Mouse (Mus musculus) spleen, embryonic (tissue): ENCODE results near the gene Ripply3.

Source experiments
- CTCF ChIA-PET: fragments of 350-600 bp; sonication (Branson Sonifier 250); formaldehyde crosslinking; loops from one replicate; lab custom pipeline; 2022; lab: Charles Lee

The Ripply3 gene

DNA sequence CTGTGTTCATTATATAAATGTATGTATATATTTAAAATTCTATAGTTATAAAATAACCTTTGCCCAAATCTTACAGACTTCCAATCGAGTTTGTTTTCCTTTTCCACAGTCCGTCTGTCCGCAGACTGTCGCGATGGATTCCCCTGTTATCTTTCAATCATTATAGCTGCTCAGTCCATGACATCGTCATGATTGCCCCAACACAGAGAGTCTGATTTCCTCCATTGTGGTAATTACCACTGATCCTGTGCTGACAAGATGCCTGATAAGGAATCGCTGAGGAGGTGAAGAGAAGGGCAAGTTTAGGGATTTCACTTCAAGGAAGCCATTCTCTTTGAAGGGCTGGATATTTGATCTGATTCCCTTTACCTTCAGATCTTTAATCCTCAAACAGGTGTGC, 27.8 kb downstream of the Ripply3 start:
- CTCF ChIA-PET: no interaction called here

DNA sequence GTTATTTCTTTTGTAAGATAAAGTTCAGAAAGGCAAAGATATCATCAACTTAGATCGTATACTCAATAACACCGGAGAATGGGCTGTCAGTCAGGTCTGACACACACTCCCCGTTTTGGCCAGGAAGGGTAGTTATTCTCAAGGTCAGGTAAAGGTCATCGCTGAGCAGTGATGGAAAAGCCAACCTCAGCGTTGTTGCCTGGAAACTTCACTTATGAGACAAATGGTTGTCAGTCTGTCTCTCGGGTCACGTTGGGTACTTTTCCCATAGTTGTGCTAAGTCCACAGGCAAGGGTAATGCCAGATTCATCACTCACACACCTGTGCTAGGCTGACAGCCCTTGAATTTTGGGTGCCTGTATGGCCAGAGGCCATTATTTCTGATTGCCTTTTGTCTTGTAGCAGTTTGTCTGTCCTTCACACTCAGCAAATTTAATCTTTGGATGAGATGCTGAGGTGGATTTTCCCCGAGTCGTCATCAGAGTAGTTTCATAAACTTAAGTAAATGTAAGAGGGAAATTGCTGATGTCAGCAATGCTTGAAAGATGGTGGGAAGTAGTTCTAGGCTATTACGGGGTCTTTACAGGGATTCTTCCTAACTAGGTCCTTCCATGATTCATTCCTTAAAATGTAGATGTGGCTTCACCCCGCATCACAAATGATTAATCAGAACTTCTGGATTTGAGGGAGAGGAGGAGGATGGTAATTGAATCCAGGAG, 28.7 kb downstream of the Ripply3 start:
- CTCF ChIA-PET: no interaction called here

DNA sequence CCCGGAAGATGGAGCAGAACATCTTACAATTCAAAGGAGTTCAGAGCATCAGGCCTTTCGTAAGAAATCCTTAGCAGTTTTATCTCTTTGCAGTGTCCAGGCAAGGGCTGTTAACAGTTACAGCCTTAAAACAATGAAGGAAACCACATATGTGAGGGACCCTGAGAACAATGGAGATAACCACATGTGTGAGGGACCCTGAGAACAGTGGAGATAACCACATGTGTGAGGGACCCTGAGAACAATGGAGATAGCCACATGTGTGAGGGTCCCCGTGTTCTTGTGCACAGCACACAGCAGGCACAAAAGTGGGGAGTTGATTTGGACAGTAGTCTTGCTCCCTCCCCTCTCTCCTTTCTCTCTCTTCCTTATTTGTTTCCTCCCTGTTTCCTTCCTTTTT, 29.9 kb downstream of the Ripply3 start:
- CTCF ChIA-PET: no interaction called here

DNA sequence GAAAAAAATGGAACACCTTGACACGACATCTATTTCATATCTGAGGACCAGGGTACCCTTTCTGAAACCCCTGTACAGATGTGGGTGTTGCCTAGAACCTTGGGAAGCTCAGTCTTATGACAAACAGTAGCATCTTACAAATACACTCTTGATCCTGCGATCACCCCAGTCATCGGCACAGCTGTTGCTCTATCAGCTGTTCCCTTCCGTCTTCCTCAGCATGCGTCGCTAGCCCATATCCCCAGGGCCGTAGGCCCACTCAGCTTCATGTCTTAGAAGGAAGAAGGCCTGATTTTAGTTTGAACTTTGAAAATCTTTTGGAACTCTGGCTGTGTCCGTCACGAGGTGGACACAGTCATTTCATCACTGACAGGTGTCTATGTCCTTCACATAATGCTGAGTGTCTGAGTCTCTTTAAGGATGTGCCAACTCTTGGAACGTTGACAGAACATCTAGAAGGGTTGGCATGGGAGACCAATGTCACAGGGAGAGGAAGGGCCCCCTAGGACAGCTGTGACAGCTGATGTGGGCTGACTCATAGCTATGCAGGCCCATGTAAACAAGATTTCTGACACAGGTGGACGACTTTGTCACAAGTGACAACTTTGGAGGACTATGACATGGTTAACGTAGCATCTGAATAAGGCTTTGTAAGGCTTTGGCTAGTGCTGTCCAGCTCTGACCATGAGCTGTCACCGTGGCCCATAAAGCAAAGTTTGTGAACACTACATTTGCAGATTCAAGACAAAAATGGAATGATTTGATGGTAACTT, 32.5 kb downstream of the Ripply3 start:
- CTCF ChIA-PET: no interaction called here

DNA sequence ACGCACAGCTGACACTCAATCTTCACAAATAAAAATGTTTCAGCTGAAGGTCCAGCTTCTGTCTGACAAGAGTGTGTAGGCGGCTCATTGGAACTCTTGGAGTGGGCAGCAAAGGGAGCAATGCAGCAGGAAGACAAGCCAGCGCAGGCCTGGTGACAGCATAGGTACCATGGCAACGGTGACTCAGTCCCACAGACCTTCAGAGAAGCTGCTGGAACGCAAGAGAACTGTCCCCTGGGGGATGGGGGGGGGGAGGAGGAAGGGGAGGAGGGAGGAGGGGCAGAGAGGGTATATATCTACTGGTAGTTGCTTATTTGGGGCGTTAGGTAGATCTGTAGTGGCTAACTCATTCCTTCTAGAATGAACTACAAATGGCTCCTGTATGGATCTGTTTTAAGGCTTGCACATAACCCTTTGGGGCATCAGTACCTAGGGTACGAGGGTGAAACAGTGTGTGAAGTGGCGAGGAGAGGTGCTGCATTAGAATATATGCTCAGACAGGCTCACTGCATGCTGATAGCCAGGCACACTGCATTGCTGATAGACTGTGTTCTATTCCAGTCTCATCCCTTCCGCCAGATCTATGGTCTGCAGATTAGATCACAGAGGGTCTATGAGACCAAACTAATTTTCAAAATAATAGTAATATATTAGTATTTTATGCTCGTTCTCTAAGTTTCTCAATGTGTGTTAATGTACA, 34.1 kb downstream of the Ripply3 start:
- CTCF ChIA-PET: no interaction called here

DNA sequence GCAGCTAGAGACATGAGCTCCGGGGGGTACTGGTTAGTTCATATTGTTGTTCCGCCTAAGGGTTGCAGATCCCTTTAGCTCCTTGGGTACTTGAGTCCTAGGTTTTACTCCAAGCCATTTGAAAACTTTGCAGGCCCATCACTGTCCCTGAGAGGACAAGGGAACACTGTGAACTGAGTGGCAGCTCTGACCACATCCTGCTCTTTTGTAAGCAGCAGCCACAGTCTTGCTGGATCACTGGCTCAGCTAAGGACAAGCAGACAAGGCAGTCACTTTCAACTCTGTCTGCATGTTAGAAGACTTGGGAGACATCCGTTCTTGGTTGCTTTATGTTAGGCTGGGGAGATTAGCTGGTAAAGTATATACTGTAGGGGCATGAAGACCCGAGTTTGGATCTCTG, 35.6 kb downstream of the Ripply3 start:
- CTCF ChIA-PET: no interaction called here

DNA sequence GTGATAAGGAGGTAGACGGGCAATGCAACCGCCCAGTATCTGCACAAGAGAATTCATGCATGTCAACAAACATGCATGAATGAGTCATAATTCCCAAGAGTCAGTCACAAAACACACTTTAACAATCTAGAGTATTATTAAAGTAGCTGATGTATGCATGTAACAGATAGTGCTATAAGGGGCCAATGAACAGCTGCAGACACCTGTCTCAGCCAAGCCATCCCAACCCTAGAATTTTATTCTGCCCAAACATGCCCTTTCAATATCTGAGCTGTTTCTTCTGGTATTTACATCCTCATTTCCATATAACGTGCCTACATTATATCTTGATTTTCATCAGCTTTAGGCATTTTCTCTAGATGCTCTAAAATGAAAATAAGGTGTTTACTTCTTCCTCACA, 37.2 kb downstream of the Ripply3 start:
- CTCF ChIA-PET: no interaction called here

DNA sequence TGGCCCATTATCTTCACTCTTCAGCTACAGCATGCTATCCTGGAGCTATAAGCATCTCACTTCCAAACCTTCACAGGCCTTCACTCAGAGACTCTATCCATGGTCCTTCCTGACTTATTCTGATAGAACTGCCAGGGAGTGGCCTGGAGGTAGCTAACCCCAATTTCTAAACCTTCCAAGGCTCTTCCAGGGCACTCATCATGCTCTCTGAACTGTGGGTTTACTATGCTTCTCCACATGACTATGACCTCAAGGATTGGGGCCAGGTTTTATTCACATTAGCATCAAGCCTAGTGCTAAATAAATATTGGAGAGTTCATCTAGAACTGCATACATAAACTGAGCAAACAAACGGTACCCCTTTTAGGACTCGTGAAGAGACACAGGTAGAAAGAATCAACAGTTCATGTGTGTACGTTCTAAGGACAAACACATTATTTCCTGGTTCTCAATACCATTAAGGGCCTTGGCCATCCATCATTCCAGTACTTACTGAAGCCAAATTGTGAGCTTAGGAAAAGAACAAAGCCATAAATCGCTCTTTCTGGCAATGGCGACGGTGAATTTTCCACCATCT, 41.5 kb downstream of the Ripply3 start:
- CTCF ChIA-PET: no interaction called here

DNA sequence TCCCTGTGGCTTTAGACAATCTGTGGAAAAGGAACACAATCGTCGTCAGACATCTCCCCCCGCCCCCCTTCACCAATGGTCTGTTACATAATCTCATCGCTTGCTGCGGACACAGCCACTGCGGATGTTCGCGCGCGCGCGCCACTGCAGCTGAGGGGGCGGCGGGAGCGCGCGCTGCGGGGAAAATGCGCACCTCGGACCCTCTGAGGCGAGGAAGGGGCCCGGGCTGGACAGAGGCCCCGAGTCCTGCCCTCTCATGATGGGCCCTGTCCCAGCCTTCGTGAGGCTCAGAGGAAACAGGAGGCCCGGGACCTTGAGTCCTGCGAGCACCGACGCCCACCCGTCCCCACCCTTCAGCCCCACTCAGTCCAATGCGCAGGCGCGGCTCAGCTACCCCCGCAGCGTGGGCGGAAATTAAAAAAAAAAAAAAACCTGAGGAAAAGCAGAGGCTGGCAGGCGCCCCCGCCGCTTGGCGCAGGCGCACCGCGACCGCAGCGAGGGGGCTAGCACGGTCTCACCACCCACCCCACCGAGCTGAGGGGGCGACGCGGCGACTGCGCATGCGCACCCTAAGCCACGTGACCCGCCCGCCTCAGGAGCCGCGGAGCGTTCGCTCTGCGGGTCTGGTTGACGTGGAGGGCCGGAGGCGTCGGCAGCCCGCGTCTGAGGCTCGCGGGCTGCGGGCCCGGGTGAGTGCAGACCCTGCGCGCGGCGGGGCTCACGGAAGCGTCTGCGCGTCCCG, 42.1 kb downstream of the Ripply3 start, which contains the start of gene Ttc3:
Ttc3 (plus strand) TSS at position 446 of the 742 bp plus-strand sequence.
- CTCF ChIA-PET: no interaction called here

DNA sequence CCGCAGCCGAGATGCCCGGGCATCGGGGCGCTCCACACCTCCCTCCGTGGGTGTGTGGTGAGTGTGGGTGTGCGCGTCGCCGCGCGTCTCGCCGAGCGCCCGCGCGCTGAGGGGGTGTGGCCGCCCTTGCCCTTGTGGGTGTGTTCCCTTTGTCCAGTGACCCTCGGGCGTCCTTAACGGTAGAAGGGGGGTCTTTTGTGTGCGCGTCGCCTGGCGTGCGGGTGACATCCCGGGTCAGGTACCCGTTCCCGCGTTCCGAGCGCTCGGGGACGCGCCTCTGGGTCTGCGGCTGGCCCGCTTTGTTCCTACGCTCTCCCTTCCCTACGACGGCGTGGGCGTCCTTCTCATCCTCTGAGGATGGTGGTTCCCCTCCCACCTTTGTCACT, 42.7 kb downstream of the Ripply3 start:
- CTCF ChIA-PET: no interaction called here

DNA sequence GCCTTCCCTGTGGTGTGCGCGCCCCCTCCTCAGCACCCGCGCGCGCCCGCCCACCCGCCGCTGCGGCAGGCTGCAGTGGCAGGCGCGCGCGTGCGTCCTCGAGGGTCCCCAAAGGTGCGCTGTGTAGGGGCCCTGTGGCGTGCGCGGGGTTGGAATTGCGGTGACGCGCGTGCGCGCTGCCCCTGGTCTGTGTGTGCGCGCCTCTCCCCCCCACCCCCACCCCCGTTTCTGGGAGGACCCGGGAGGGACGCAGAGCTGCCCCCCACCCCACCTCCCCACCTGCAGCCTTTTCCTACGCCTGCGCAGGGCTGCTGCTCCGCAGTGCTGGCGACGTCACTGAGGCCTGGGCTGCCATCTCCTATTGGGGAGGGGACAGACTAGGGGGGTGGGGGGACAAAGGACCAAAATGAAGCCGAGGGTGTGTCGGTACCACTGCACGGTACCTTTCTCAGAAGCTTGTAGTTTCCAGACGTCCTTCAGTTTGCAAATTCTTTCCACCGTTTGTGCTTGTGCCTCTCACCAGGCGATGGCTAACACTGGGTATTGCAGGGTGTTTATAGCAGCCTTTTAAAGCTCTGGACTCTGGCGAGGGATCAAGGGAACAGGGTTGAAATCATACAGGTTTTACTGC, 43.2 kb downstream of the Ripply3 start, which contains the start of gene Pigp:
Pigp (minus strand) TSS at position 542 of the 631 bp plus-strand sequence.
- CTCF ChIA-PET: interaction anchor here (0.6 kb wide), 2 partner anchors 44 to 224 kb away, joined by 4 to 6 read pairs; no protein-coding TSS in a partner anchor

DNA sequence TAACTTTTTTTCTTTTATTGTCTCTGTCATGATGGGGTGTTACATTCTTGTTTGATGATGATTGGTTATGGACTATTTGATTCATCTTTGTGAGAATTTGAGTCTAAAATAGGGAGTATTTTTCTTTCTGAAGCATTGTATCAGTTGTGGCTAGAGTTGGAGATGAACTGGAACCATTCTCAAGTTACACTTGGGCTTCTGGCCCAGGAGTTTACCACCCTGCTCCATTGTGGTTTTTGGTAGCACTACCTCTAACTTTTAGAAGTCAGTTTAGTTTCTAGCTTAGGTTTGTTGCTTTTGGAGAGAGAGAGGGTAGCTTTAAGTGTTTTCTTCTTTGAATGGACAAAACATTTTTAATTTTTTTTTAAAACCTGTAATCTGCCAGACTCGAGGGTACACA, 51.2 kb downstream of the Ripply3 start:
- CTCF ChIA-PET: no interaction called here

DNA sequence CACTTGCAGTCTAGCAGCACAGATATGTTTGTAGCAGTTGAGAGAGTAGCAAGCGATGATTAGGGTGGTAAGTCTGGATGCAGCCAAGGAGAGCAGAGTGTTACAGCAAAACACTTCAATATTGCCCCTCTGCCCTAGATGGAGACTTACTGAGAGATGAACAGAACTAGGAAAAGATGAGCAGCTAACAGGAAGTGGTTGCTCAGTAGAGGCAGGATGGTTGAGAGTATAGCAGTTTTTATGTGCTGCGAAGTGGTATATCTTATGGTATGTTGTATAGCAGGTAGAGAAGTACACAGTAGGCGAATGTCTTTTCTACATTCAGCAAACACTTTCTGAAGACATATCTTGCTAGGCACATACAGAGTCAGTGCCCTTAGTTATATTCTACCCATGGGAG, 55.1 kb downstream of the Ripply3 start:
- CTCF ChIA-PET: interaction anchor here (0.6 kb wide), 1 partner anchor 122 kb away, joined by 7 read pairs; no protein-coding TSS in a partner anchor
